Mouse (Mus musculus) kidney, postnatal 0 days (tissue): ENCODE data around the gene H2-DMb1. TPM values are rescaled to one million over a fixed set of nuclear protein-coding genes. Genes with fewer than 3 reads are reported as not detected.

Source experiments
- ATAC-seq: fragments of 200-750 bp; cut with Nextera tagmentation; replicated peaks from 2 replicates; pipeline ENCODE4 v1.8.0; 2017; ENCODE audit warnings: low read depth, moderate number of reproducible peaks, moderate TSS enrichment, moderate library complexity; ENCODE audit not compliant: low FRiP score
- DNase-seq: peaks from one replicate; pipeline ENCODE4 v3.0.0-alpha.2; 2016; ENCODE audit warnings: low spot score
- H3K27ac ChIP-seq: fragments of 300-500 bp; sonication (generic); 2 replicates; pipeline ENCODE4 v1.5.1; 2014; ENCODE audit warnings: mild to moderate bottlenecking
- H3K27me3 ChIP-seq: fragments of 300-500 bp; sonication (generic); 2 replicates; pipeline ENCODE4 v1.6.1; 2014; ENCODE audit warnings: low read length, mixed read lengths; ENCODE audit not compliant: insufficient read depth
- H3K36me3 ChIP-seq: fragments of 300-500 bp; sonication (generic); 2 replicates; pipeline ENCODE4 v1.6.1; 2014; ENCODE audit warnings: low read length, mixed read lengths; ENCODE audit not compliant: insufficient read depth
- H3K4me1 ChIP-seq: fragments of 300-500 bp; sonication (generic); replicated peaks from 2 replicates; pipeline ENCODE4 v1.6.1; 2014; ENCODE audit warnings: antibody characterized with exemption, low read length, mixed read lengths; ENCODE audit not compliant: insufficient read depth
- H3K4me2 ChIP-seq: fragments of 300-500 bp; sonication (generic); 2 replicates; pipeline ENCODE4 v1.6.1; 2014; ENCODE audit warnings: mild to moderate bottlenecking, low read length, moderate library complexity, mixed read lengths
- H3K4me3 ChIP-seq: fragments of 300-500 bp; sonication (generic); replicated peaks from 2 replicates; pipeline ENCODE4 v1.5.1; 2014; ENCODE audit warnings: low read depth, low read length
- H3K9ac ChIP-seq: fragments of 300-500 bp; sonication (generic); 2 replicates; pipeline ENCODE4 v1.6.1; 2014; ENCODE audit warnings: low read depth, low read length
- H3K9me3 ChIP-seq: fragments of 300-500 bp; sonication (generic); replicated peaks from 2 replicates; pipeline ENCODE4 v1.6.1; 2016; ENCODE audit warnings: low read length, inconsistent platforms, mixed read lengths
- CTCF ChIP-seq: IDR thresholded peaks from 2 replicates; pipeline ENCODE4 v1.5.1; 2016; ENCODE audit warnings: antibody characterized with exemption, low read depth, mild to moderate bottlenecking, moderate library complexity
- WGBS: fragments of 180-500 bp; shearing (Covaris S2); extraction: QIAGEN DNeasy Blood & Tissue Kit; methylation state at CpG from one replicate; pipeline ENCODE4 v1.1.7; 2014; 5-methylcytosine and 5-hydroxymethylcytosine counted together
- polyA plus RNA-seq: library from polyadenylated mRNA; unstranded; fragments of >200 nt; fragmentation: Nextera tagmentation; extraction: Ambion mirVana; gene quantifications from 2 replicates; pipeline ENCODE4 v1.2.1, GENCODE M21; 2015

Gene H2-DMb1
- polyA plus RNA-seq, 1 experiment from 2014 or later, result 12.9 TPM

GRCm38 (mm10) chr17:34155534-34155933, 2.7 kb downstream of the H2-DMb1 start:
- DNase-seq (no peak), ATAC-seq (peak; percentile 52; the same call in 1 of the 2 replicates)
- H3K4me3 ChIP-seq, result no peak overlapping the region
- H3K9ac ChIP-seq, result no peak overlapping the region
- H3K4me2 ChIP-seq, result no peak overlapping the region
- WGBS, result 36% methylated on average over 5 of the region's 5 CpGs
- no peak for TF ChIP-seq CTCF
- H3K9me3 ChIP-seq, result no peaks in the 10 kb centered on the region
- H3K36me3 ChIP-seq, result no peaks in the 10 kb centered on the region
- H3K27ac ChIP-seq, result no peak overlapping the region
- no peaks in the 10 kb centered on the region for H3K4me1 ChIP-seq
- no peaks in the 10 kb centered on the region for H3K27me3 ChIP-seq

- Histone ChIP-seq H3K9me3 (no peaks in the 10 kb centered on the region), H3K27me3 (no peaks in the 10 kb centered on the region), H3K36me3 (no peaks in the 10 kb centered on the region), H3K4me2 (no peak overlapping the region), H3K9ac (no peak overlapping the region), H3K4me1 (no peaks in the 10 kb centered on the region), H3K27ac (no peak overlapping the region), H3K4me3 (no peak overlapping the region)
- DNase-seq (peak; percentile 40), ATAC-seq (no peak; the same call in 1 of the 2 replicates)
- WGBS, result 39% methylated on average over 9 of the region's 9 CpGs
- peak; percentile 63 for TF ChIP-seq CTCF
Measured at GRCm38 (mm10) chr17:34164202-34164895, 11.5 kb downstream of the H2-DMb1 start.

- Histone ChIP-seq H3K9me3 (no peaks in the 10 kb centered on the region), H3K27ac (no peak overlapping the region), H3K9ac (no peak overlapping the region), H3K4me1 (no peaks in the 10 kb centered on the region), H3K27me3 (no peaks in the 10 kb centered on the region), H3K4me3 (no peak overlapping the region), H3K36me3 (no peaks in the 10 kb centered on the region), H3K4me2 (no peak overlapping the region)
- DNase-seq (no peak), ATAC-seq (no peak)
- peak; percentile 53 for TF ChIP-seq CTCF
- 85% methylated on average over 6 of the region's 6 CpGs for WGBS
Measured at GRCm38 (mm10) chr17:34165033-34165730, 12.3 kb downstream of the H2-DMb1 start.

GRCm38 (mm10) chr17:34169279-34169678, 16.4 kb downstream of the H2-DMb1 start:
- DNase-seq, result peak; percentile 88
- 0% methylated on average over 2 of the region's 2 CpGs for WGBS

GRCm38 (mm10) chr17:34170487-34170876, 17.6 kb downstream of the H2-DMb1 start:
- no peaks in the 10 kb centered on the region for H3K36me3 ChIP-seq
- H3K27ac ChIP-seq, result no peak overlapping the region
- H3K9ac ChIP-seq, result no peak overlapping the region
- no peak for TF ChIP-seq CTCF
- DNase-seq (no peak), ATAC-seq (no peak)
- H3K4me1 ChIP-seq, result no peaks in the 10 kb centered on the region
- 14% methylated on average over 4 of the region's 4 CpGs for WGBS
- H3K27me3 ChIP-seq, result no peaks in the 10 kb centered on the region
- no peak overlapping the region for H3K4me3 ChIP-seq
- H3K9me3 ChIP-seq, result no peaks in the 10 kb centered on the region
- H3K4me2 ChIP-seq, result no peak overlapping the region

More at GRCm38 (mm10) chr17:34169279-34169678, 16.4 kb downstream of the H2-DMb1 start:
- no peak overlapping the region for H3K9ac ChIP-seq
- H3K27me3 ChIP-seq, result no peaks in the 10 kb centered on the region
- TF ChIP-seq CTCF, result peak; percentile 84
- H3K27ac ChIP-seq, result no peak overlapping the region
- H3K4me3 ChIP-seq, result no peak overlapping the region
- no peak overlapping the region for H3K4me2 ChIP-seq
- H3K36me3 ChIP-seq, result no peaks in the 10 kb centered on the region
- 0 out of 2 replicates have a peak, but pooled peaks have one; percentile 55 for ATAC-seq
- no peaks in the 10 kb centered on the region for H3K4me1 ChIP-seq
- no peaks in the 10 kb centered on the region for H3K9me3 ChIP-seq

GRCm38 (mm10) chr17:34170877-34171498, 18.1 kb downstream of the H2-DMb1 start:
- Histone ChIP-seq H3K4me3 (no peak overlapping the region), H3K9ac (no peak overlapping the region), H3K36me3 (no peaks in the 10 kb centered on the region), H3K27me3 (no peaks in the 10 kb centered on the region), H3K4me1 (no peaks in the 10 kb centered on the region), H3K4me2 (peak overlapping the region; percentile 27; the same call in 1 of the 2 replicates), H3K9me3 (no peaks in the 10 kb centered on the region), H3K27ac (no peak overlapping the region)
- ATAC-seq (no peak), DNase-seq (peak; percentile 84)
- peak; percentile 99 for TF ChIP-seq CTCF
- 34% methylated on average over 13 of the region's 13 CpGs for WGBS
